Mouse (Mus musculus): Measurements from ENCODE around the gene Pnkd. TPM values are rescaled to one million over a fixed set of nuclear protein-coding genes. Genes with fewer than 3 reads are reported as not detected.

Pnkd gene
- polyA plus RNA-seq, 1 experiment from 2014 or later, result 83.9 TPM

- no peak for ATAC-seq (ENCODE audit: low FRiP score)
- 86% methylated on average over 13 of the region's 13 CpGs for WGBS
These were observed 98.7 kb downstream of the Pnkd start for GRCm38 (mm10) chr1:74383385-74383784.

DNA sequence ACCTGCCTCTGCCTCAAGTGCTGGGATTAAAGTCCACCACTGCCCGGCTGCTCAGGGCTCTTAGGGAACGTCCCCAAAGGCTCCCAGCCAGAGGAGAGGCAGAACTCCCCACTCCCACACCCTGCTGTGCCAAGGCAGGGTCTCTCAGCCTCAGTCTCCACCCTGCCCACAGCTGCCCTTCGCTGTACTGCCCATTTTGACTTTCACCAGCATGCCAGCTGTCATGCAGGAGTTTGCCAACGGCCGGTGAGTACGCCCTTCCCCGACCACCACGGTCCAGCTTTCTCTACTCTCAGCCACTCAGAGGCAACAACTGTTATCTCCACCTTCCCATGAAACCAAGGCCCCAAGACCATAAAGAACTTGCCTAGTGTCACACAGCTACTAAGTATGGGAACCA, 99.8 kb downstream of the Pnkd start:
- DNase-seq (ENCODE audit: low spot score, missing footprints), result no peak
- H3K4me1 ChIP-seq (ENCODE audit: control insufficient read depth, insufficient read depth, low read length), result peaks cover 4% of the 10 kb centered on the region; the same call in 1 of the 2 replicates
- no peak overlapping the region for H3K4me2 ChIP-seq
- H3K27ac ChIP-seq (ENCODE audit: low read depth, low read length), result no peak overlapping the region
- 90% methylated on average over 8 of the region's 8 CpGs for WGBS
- no peaks in the 10 kb centered on the region for H3K9me3 ChIP-seq (ENCODE audit: control insufficient read depth, low read length)
- H3K36me3 ChIP-seq (ENCODE audit: control insufficient read depth, insufficient read depth, low read length), result no peaks in the 10 kb centered on the region
- ATAC-seq (ENCODE audit: low FRiP score), result no peak
- H3K27me3 ChIP-seq (ENCODE audit: control insufficient read depth, insufficient read depth, low read length), result peaks cover 4% of the 10 kb centered on the region; the same call in 1 of the 2 replicates
- no peak overlapping the region for H3K4me3 ChIP-seq (ENCODE audit: low read depth, low read length)
- no peak overlapping the region for H3K9ac ChIP-seq (ENCODE audit: low read length)

More at GRCm38 (mm10) chr1:74383385-74383784, 98.7 kb downstream of the Pnkd start:
- Histone ChIP-seq H3K27me3 (ENCODE audit: control insufficient read depth, insufficient read depth, low read length) (no peaks in the 10 kb centered on the region), H3K9me3 (ENCODE audit: control insufficient read depth, low read length) (no peaks in the 10 kb centered on the region), H3K4me3 (ENCODE audit: low read depth, low read length) (no peak overlapping the region), H3K9ac (ENCODE audit: low read length) (no peak overlapping the region), H3K27ac (ENCODE audit: low read depth, low read length) (no peak overlapping the region), H3K4me2 (no peak overlapping the region), H3K4me1 (ENCODE audit: control insufficient read depth, insufficient read depth, low read length) (peaks cover 4% of the 10 kb centered on the region; the same call in 1 of the 2 replicates), H3K36me3 (ENCODE audit: control insufficient read depth, insufficient read depth, low read length) (no peaks in the 10 kb centered on the region)
- DNase-seq (ENCODE audit: low spot score, missing footprints), result no peak

- Histone ChIP-seq H3K4me1 (ENCODE audit: control insufficient read depth, insufficient read depth, low read length) (peaks cover 9% of the 10 kb centered on the region), H3K4me3 (ENCODE audit: low read depth, low read length) (no peak overlapping the region), H3K36me3 (ENCODE audit: control insufficient read depth, insufficient read depth, low read length) (no peaks in the 10 kb centered on the region), H3K4me2 (no peak overlapping the region), H3K9me3 (ENCODE audit: control insufficient read depth, low read length) (no peaks in the 10 kb centered on the region), H3K27me3 (ENCODE audit: control insufficient read depth, insufficient read depth, low read length) (peaks cover 6% of the 10 kb centered on the region; the same call in 1 of the 2 replicates), H3K9ac (ENCODE audit: low read length) (no peak overlapping the region), H3K27ac (ENCODE audit: low read depth, low read length) (no peak overlapping the region)
- 96% methylated on average over 10 of the region's 10 CpGs for WGBS
- ATAC-seq (ENCODE audit: low FRiP score) (no peak), DNase-seq (ENCODE audit: low spot score, missing footprints) (no peak)
These were observed 100.3 kb downstream of the Pnkd start for GRCm38 (mm10) chr1:74385064-74385463.

GRCm38 (mm10) chr1:74385531-74385930, 100.8 kb downstream of the Pnkd start:
- no peak overlapping the region for H3K4me3 ChIP-seq (ENCODE audit: low read depth, low read length)
- no peak for DNase-seq (ENCODE audit: low spot score, missing footprints)
- 85% methylated on average over 8 of the region's 8 CpGs for WGBS
- no peak for ATAC-seq (ENCODE audit: low FRiP score)
- H3K9me3 ChIP-seq (ENCODE audit: control insufficient read depth, low read length), result no peaks in the 10 kb centered on the region
- H3K27ac ChIP-seq (ENCODE audit: low read depth, low read length), result no peak overlapping the region
- H3K9ac ChIP-seq (ENCODE audit: low read length), result no peak overlapping the region
- no peak overlapping the region for H3K4me2 ChIP-seq
- H3K36me3 ChIP-seq (ENCODE audit: control insufficient read depth, insufficient read depth, low read length), result no peaks in the 10 kb centered on the region
- peaks cover 14% of the 10 kb centered on the region for H3K4me1 ChIP-seq (ENCODE audit: control insufficient read depth, insufficient read depth, low read length)
- peaks cover 10% of the 10 kb centered on the region for H3K27me3 ChIP-seq (ENCODE audit: control insufficient read depth, insufficient read depth, low read length)

- DNase-seq (ENCODE audit: low spot score, missing footprints) (no peak), ATAC-seq (ENCODE audit: low FRiP score) (no peak)
- Histone ChIP-seq H3K4me1 (ENCODE audit: control insufficient read depth, insufficient read depth, low read length) (peaks cover 16% of the 10 kb centered on the region), H3K4me3 (ENCODE audit: low read depth, low read length) (peak overlapping the region; percentile 63), H3K9me3 (ENCODE audit: control insufficient read depth, low read length) (no peaks in the 10 kb centered on the region), H3K4me2 (peak overlapping the region; percentile 53), H3K27ac (ENCODE audit: low read depth, low read length) (peak overlapping the region; percentile 91), H3K36me3 (ENCODE audit: control insufficient read depth, insufficient read depth, low read length) (no peaks in the 10 kb centered on the region), H3K9ac (ENCODE audit: low read length) (peak overlapping the region; percentile 74), H3K27me3 (ENCODE audit: control insufficient read depth, insufficient read depth, low read length) (peaks cover 10% of the 10 kb centered on the region)
- 67% methylated on average over 7 of the region's 10 CpGs for WGBS
These were observed 101.6 kb downstream of the Pnkd start for GRCm38 (mm10) chr1:74386363-74386713.

- H3K4me3 ChIP-seq (ENCODE audit: low read depth, low read length), result peak overlapping the region; percentile 63
- peaks cover 10% of the 10 kb centered on the region for H3K27me3 ChIP-seq (ENCODE audit: control insufficient read depth, insufficient read depth, low read length)
- no peaks in the 10 kb centered on the region for H3K9me3 ChIP-seq (ENCODE audit: control insufficient read depth, low read length)
- H3K4me2 ChIP-seq, result peak overlapping the region; percentile 53
- peaks cover 16% of the 10 kb centered on the region for H3K4me1 ChIP-seq (ENCODE audit: control insufficient read depth, insufficient read depth, low read length)
- DNase-seq (ENCODE audit: low spot score, missing footprints) (peak; percentile 100), ATAC-seq (ENCODE audit: low FRiP score) (peak; percentile 81)
- no peaks in the 10 kb centered on the region for H3K36me3 ChIP-seq (ENCODE audit: control insufficient read depth, insufficient read depth, low read length)
- H3K9ac ChIP-seq (ENCODE audit: low read length), result peak overlapping the region; percentile 74
- H3K27ac ChIP-seq (ENCODE audit: low read depth, low read length), result peak overlapping the region; percentile 91
- 0% methylated on average over 26 of the region's 26 CpGs for WGBS
These were observed 102.1 kb downstream of the Pnkd start for GRCm38 (mm10) chr1:74386714-74387385.

GRCm38 (mm10) chr1:74387386-74387988, 102.8 kb downstream of the Pnkd start:
- DNase-seq (ENCODE audit: low spot score, missing footprints) (peak; percentile 89), ATAC-seq (ENCODE audit: low FRiP score) (no peak)
- Histone ChIP-seq H3K27me3 (ENCODE audit: control insufficient read depth, insufficient read depth, low read length) (peaks cover 10% of the 10 kb centered on the region), H3K27ac (ENCODE audit: low read depth, low read length) (no peak overlapping the region; the same call in 1 of the 2 replicates), H3K9me3 (ENCODE audit: control insufficient read depth, low read length) (no peaks in the 10 kb centered on the region), H3K9ac (ENCODE audit: low read length) (no peak overlapping the region), H3K36me3 (ENCODE audit: control insufficient read depth, insufficient read depth, low read length) (no peaks in the 10 kb centered on the region), H3K4me2 (peak overlapping the region; percentile 53; the same call in 1 of the 2 replicates), H3K4me1 (ENCODE audit: control insufficient read depth, insufficient read depth, low read length) (peaks cover 20% of the 10 kb centered on the region), H3K4me3 (ENCODE audit: low read depth, low read length) (no peak overlapping the region; the same call in 1 of the 2 replicates)
- 57% methylated on average over 15 of the region's 15 CpGs for WGBS

DNA sequence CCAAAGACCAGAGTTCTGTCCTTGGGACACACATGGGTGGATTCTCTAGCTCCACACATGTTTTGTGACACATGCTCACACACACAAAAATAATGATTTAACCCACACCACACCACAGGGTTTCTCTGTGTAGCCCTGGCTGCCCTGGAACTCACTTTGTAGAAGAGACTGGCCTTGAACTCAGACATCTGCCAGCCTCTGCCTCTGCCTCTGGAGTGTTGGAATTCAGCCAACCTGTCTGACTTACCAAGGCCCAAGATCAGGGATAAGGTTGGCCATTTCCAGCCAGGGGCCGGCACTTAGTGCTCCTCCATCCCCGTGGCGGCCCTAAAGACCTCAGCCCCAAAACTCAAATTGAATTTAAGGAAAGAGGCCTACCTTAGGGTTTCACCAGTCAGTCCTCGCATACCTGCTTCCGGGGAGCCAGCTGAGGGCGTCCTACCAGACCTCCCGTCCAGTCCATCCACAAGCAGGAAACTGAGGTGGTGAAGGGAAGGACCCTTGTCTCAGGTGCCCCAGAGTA, 103.7 kb downstream of the Pnkd start:
- DNase-seq (ENCODE audit: low spot score, missing footprints) (no peak), ATAC-seq (ENCODE audit: low FRiP score) (no peak)
- H3K4me1 ChIP-seq (ENCODE audit: control insufficient read depth, insufficient read depth, low read length), result peaks cover 26% of the 10 kb centered on the region
- no peak overlapping the region for H3K27ac ChIP-seq (ENCODE audit: low read depth, low read length)
- no peaks in the 10 kb centered on the region for H3K36me3 ChIP-seq (ENCODE audit: control insufficient read depth, insufficient read depth, low read length)
- 82% methylated on average over 7 of the region's 7 CpGs for WGBS
- no peak overlapping the region for H3K4me3 ChIP-seq (ENCODE audit: low read depth, low read length)
- no peak overlapping the region for H3K9ac ChIP-seq (ENCODE audit: low read length)
- H3K4me2 ChIP-seq, result no peak overlapping the region
- H3K27me3 ChIP-seq (ENCODE audit: control insufficient read depth, insufficient read depth, low read length), result peaks cover 10% of the 10 kb centered on the region
- H3K9me3 ChIP-seq (ENCODE audit: control insufficient read depth, low read length), result no peaks in the 10 kb centered on the region

DNA sequence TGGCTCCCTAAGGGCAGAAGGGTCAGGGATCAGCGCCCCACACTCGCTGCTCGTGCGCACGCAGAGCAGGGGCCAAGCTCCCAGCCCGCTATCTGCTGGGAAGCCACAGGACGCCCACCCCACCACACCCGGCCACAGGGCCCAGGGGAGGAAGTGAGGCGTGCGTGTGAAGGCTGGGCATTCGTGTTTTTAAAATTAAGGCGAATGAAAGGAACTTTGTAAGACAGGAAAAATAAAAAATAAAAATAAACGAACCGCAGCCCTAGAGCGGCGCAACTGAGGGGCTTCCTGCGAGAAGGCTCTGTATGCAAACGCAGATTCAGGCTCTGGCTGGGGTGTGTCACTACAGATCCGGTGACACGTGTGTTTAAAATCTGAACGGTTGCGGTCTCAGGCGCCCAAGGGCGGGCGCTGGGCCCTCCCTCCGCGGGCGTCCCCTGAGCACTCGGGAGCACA, 105.1 kb downstream of the Pnkd start:
- H3K4me1 ChIP-seq (ENCODE audit: control insufficient read depth, insufficient read depth, low read length), result peaks cover 26% of the 10 kb centered on the region
- H3K9me3 ChIP-seq (ENCODE audit: control insufficient read depth, low read length), result no peaks in the 10 kb centered on the region
- peak; percentile 91 for DNase-seq (ENCODE audit: low spot score, missing footprints)
- peak overlapping the region; percentile 39 for H3K4me2 ChIP-seq
- H3K9ac ChIP-seq (ENCODE audit: low read length), result peak overlapping the region; percentile 42; the same call in 1 of the 2 replicates
- H3K27ac ChIP-seq (ENCODE audit: low read depth, low read length), result no peak overlapping the region
- WGBS, result 5% methylated on average over 29 of the region's 29 CpGs
- ATAC-seq (ENCODE audit: low FRiP score), result no peak
- peaks cover 10% of the 10 kb centered on the region for H3K27me3 ChIP-seq (ENCODE audit: control insufficient read depth, insufficient read depth, low read length)
- H3K4me3 ChIP-seq (ENCODE audit: low read depth, low read length), result peak overlapping the region; percentile 15; the same call in 1 of the 2 replicates
- peaks cover 8% of the 10 kb centered on the region for H3K36me3 ChIP-seq (ENCODE audit: control insufficient read depth, insufficient read depth, low read length)
